ENCODE assay signal across 10 mouse cellular contexts in genomic region chr16:91964308-91965178, GRCm38 (mm10).
DNase-seq lines count a peak whose midpoint lies in the region; ATAC-seq lines count a peak whose summit lies in the region.
"Had no signal": no experiment of that assay in that cellular context is flagged by ENCODE, and none has a peak within 500 bp of the region (broad histone marks: within the 10 kb centered on the region; RNA-seq: fewer than 3 reads in every experiment).

No protein-coding gene starts in this region.

- H3K9ac ChIP-seq in liver, embryonic 11.5 days (ENCODE audit: low read depth, low read length), result no peak overlapping the region
- H3K9ac ChIP-seq in forebrain, embryonic 14.5 days (ENCODE audit: low read length), result no peak overlapping the region
- no peak overlapping the region for H3K9ac ChIP-seq in liver, embryonic 15.5 days
- H3K9ac ChIP-seq in heart, embryonic 12.5 days, result no peak overlapping the region
- H3K9ac ChIP-seq: lung, embryonic 14.5 days had no signal

- no peak for DNase-seq in liver, embryonic 11.5 days (ENCODE audit: low spot score)
- no peak for DNase-seq in liver
- DNase-seq in forebrain, embryonic 14.5 days (ENCODE audit: low spot score), result no peak
- DNase-seq in thymus, postnatal 14 days, result peak; percentile 33
- no peak for DNase-seq in gastrocnemius, postnatal 25 days
- no peak for DNase-seq in right cerebral cortex, postnatal 36 days (ENCODE audit: low spot score in 2 of 2)
- DNase-seq: cerebellum, postnatal 25 days; lung, embryonic 14.5 days had no signal

- H3K36me3 ChIP-seq in liver, embryonic 11.5 days (ENCODE audit: control insufficient read depth, insufficient read depth, low read length), result no peaks in the 10 kb centered on the region
- no peaks in the 10 kb centered on the region for H3K36me3 ChIP-seq in forebrain, embryonic 14.5 days (ENCODE audit: control insufficient read depth, insufficient read depth, low read length)
- H3K36me3 ChIP-seq in liver, embryonic 15.5 days (replicated peaks), result no peaks in the 10 kb centered on the region
- no peaks in the 10 kb centered on the region for H3K36me3 ChIP-seq in heart, embryonic 12.5 days

- H3K27ac ChIP-seq in liver, embryonic 11.5 days (ENCODE audit: low read depth, low read length), result no peak overlapping the region
- peak overlapping the region; percentile 90 for H3K27ac ChIP-seq in forebrain, embryonic 14.5 days (ENCODE audit: low read depth, low read length)
- no peak overlapping the region for H3K27ac ChIP-seq in liver, embryonic 15.5 days (replicated peaks)
- no peak overlapping the region for H3K27ac ChIP-seq in heart, embryonic 12.5 days (ENCODE audit: poor library complexity, severe bottlenecking)

- peaks cover 15% of the 10 kb centered on the region for H3K4me1 ChIP-seq in liver, embryonic 11.5 days (replicated peaks; ENCODE audit: control insufficient read depth, insufficient read depth, low read length)
- H3K4me1 ChIP-seq in forebrain, embryonic 14.5 days (ENCODE audit: control insufficient read depth, insufficient read depth, low read length), result peaks cover 18% of the 10 kb centered on the region
- H3K4me1 ChIP-seq in liver, embryonic 15.5 days (replicated peaks), result peaks cover 15% of the 10 kb centered on the region; the same call in 1 of the 2 replicates
- H3K4me1 ChIP-seq in heart, embryonic 12.5 days (replicated peaks), result peaks cover 14% of the 10 kb centered on the region

- WGBS in liver, embryonic 11.5 days, result 49% methylated on average over 13 of the region's 13 CpGs
- 90% methylated on average over 13 of the region's 13 CpGs for WGBS in forebrain, embryonic 14.5 days
- 22% methylated on average over 13 of the region's 13 CpGs for WGBS in liver, embryonic 15.5 days (ENCODE audit: insufficient replicate concordance)
- WGBS in heart, embryonic 12.5 days, result 66% methylated on average over 13 of the region's 13 CpGs

- H3K4me2 ChIP-seq in liver, embryonic 11.5 days, result peak overlapping the region; percentile 34
- H3K4me2 ChIP-seq in forebrain, embryonic 14.5 days (ENCODE audit: low read length), result no peak overlapping the region
- H3K4me2 ChIP-seq in liver, embryonic 15.5 days, result peak overlapping the region; percentile 18; the same call in 1 of the 2 replicates
- H3K4me2 ChIP-seq in heart, embryonic 12.5 days, result no peak overlapping the region
- H3K4me2 ChIP-seq: lung, embryonic 14.5 days had no signal

- no peaks in the 10 kb centered on the region for H3K27me3 ChIP-seq in liver, embryonic 11.5 days (replicated peaks; ENCODE audit: control insufficient read depth, insufficient read depth, low read length)
- H3K27me3 ChIP-seq in forebrain, embryonic 14.5 days (replicated peaks; ENCODE audit: control insufficient read depth, insufficient read depth, low read length), result no peaks in the 10 kb centered on the region
- H3K27me3 ChIP-seq in liver, embryonic 15.5 days, result peaks cover 9% of the 10 kb centered on the region
- H3K27me3 ChIP-seq in heart, embryonic 12.5 days (replicated peaks), result no peaks in the 10 kb centered on the region

- H3K4me3 ChIP-seq in liver, embryonic 11.5 days (ENCODE audit: low read depth, low read length), result no peak overlapping the region
- no peak overlapping the region for H3K4me3 ChIP-seq in forebrain, embryonic 14.5 days (ENCODE audit: low read depth, low read length)
- H3K4me3 ChIP-seq in liver, embryonic 15.5 days (replicated peaks), result no peak overlapping the region
- H3K4me3 ChIP-seq in heart, embryonic 12.5 days, result no peak overlapping the region

- H3K9me3 ChIP-seq in liver, embryonic 11.5 days (ENCODE audit: control insufficient read depth, low read length), result no peaks in the 10 kb centered on the region; the same call in 1 of the 2 replicates
- 0 out of 2 replicates have a peak, but pooled peaks cover 3% of the 10 kb centered on the region for H3K9me3 ChIP-seq in forebrain, embryonic 14.5 days (replicated peaks; ENCODE audit: control insufficient read depth, low read length)
- no peaks in the 10 kb centered on the region for H3K9me3 ChIP-seq in liver, embryonic 15.5 days (replicated peaks)
- H3K9me3 ChIP-seq in heart, embryonic 12.5 days (replicated peaks), result no peaks in the 10 kb centered on the region

- ATAC-seq in liver, embryonic 11.5 days (replicated peaks; ENCODE audit: low FRiP score), result no peak; the same call in 1 of the 2 replicates
- ATAC-seq in forebrain, embryonic 14.5 days, result no peak
- no peak for ATAC-seq in liver, embryonic 15.5 days (ENCODE audit: insufficient read depth)
- no peak for ATAC-seq in heart, embryonic 12.5 days (ENCODE audit: insufficient number of reproducible peaks, low FRiP score)

Comparison
In these comparisons a context has a peak if more than half of its experiments do, and no peak if none do; other contexts are left out.
1. H3K4me2 ChIP-seq: peak in liver, embryonic 11.5 days (single experiment) and liver, embryonic 15.5 days (single experiment); none in forebrain, embryonic 14.5 days (single experiment) and heart, embryonic 12.5 days (single experiment).